Mouse (Mus musculus) MN1 (cell line): ENCODE measurements around the gene Etv1.
A peak's percentile ranks its signal among the peaks of the same experiment; 100 is the strongest.

Experiments used
- DNase-seq: peaks from one replicate; pipeline ENCODE4 v3.0.0-alpha.2; 2016; ENCODE audit warnings: low spot score

Etv1 gene

DNA sequence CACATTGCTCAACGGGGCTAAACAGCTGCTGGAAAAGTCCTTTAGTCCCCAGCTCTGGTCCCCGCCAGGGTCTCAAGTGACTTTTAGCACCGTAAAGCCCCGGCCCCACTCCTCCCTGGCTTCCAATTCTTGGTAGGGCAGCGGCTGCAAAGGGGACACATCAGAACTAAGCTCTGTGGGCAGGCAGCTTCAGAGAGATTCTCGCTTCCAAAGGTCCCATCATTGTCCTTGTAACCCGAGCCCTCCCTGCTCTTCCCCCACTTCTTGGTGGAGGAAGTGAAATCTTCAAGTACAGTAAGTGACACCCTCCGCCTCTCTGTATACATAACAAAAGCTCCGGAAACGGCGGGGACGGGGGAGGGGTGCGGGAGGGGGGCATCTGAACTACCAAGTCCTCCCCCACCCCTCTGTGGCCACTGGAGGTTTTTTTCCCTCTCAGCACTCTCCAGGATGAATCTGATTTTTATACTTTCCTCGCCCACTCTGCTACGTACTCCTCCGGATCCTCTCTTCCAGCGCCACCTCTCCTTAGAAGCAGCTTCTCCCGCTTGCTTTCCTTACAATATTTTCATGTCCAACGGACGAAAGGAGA is at the start of gene Etv1:
Etv1 (plus strand) TSS at position 195 of the 592 bp plus-strand sequence.
- DNase-seq: peak; percentile 62

- DNase-seq: no peak
These were observed 49.5 kb upstream of the Etv1 start for GRCm38 (mm10) chr12:38729661-38730060.

DNA sequence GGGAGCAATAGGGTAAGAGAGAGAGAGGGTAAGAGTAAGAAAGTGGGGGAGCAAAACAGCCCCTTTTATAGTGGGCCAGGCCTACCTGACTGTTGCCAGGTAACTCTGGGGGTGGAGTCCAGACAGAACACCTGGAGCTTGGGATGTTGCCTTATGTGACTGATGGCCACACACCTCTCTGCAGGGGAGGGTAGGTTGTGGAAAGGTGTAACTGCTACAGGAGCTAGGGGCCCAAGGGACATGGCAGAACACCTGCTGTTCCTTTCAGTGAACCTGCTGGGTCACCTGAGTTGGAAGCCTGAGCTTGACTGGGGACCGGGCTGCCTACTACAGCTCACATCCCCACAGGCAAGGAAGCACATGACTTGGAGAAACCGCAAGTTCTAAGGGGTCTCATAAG is 48.4 kb upstream of the Etv1 start:
- no peak for DNase-seq

DNA sequence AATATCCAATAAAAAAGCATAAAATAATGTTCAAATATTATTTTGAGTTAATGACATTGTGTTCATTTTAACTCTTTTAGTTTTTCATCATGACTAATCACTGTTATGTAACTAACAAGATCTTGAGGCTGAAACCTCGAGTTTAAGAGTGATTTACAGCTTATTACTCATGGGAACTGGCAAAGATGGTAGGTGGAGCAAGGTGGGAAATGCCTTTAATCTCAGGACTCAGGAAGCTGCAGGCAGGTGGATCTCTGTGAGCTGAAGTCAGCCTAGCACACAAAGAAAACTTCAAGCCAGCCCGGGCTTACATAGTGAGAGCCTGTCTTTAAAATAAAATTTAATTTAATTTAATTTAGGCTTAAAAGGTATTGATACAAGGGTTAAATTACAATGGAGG is 19.9 kb upstream of the Etv1 start:
- no peak for DNase-seq

DNA sequence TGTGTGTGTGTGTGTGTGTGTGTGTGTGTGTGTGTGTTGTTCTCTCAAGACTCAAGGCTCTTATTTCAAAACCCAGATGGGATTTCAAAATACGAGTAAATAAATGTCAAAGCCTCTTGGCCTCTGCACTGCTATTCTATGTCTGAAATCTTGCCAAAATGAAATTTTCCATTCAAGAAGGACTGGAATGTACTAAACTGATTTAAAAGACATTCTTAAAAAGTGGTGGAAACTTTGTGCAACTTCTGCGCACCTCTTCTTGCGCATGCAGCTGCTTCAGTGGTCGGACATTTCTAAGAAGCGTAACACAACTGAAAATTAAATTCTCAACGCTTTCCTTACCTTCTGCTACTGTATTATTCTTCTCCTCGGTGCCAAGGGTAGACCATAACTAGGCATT is 1.9 kb upstream of the Etv1 start:
- no peak for DNase-seq

DNA sequence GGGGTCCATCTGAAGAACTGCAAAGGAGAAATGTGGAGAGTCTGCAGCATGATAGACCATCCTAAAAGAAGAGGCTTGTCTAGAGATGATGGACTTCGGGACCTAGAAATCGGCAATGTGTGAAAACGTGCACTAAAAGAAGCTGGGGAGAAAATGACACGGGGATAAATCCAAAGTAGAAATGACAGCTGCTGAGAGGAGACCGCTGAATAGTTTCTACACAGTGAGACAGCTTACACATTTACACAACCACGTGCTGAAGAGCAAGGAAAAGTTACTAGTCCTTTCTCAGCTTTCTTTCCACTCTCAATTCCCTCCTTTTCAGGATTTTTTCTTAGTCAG is 1.3 kb upstream of the Etv1 start:
- peak; percentile 36 for DNase-seq

DNA sequence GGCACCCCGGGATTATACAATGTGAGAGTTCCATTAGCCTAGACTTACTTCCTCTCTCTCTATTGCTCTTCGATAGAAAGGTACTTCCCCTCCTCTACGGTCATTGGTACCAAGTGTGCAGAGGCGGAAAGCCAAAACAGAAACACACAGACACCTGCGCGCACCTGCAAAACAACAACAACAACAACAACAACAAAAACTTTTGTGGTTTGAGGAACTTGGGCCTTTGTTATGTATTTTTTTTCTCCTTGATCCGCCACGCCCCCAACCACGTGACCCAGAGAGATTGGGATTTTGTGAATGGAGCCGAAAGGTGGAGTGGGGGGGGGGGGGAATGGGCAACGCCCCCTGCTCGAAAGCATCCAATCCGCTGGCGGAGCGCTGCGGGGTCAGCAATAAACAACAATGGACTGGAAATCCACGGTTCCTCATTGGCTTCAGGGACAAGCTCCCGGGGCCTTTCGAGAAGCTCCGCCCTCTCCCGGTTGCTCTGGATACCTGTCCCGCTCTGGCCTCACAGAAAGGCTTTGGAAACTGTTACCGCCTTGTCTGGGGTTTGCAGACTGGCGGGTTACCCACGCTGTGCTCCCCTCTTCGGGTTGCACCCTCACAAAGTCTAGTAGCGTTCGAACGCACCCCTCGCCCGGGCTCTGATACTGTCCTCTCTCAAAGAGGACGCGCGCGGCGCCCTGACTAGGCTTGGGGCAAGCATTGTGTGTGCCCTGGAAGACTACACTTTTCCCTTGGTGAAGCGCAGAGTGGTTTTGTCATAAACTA is 693 bp upstream of the Etv1 start:
- peak; percentile 96 for DNase-seq

DNA sequence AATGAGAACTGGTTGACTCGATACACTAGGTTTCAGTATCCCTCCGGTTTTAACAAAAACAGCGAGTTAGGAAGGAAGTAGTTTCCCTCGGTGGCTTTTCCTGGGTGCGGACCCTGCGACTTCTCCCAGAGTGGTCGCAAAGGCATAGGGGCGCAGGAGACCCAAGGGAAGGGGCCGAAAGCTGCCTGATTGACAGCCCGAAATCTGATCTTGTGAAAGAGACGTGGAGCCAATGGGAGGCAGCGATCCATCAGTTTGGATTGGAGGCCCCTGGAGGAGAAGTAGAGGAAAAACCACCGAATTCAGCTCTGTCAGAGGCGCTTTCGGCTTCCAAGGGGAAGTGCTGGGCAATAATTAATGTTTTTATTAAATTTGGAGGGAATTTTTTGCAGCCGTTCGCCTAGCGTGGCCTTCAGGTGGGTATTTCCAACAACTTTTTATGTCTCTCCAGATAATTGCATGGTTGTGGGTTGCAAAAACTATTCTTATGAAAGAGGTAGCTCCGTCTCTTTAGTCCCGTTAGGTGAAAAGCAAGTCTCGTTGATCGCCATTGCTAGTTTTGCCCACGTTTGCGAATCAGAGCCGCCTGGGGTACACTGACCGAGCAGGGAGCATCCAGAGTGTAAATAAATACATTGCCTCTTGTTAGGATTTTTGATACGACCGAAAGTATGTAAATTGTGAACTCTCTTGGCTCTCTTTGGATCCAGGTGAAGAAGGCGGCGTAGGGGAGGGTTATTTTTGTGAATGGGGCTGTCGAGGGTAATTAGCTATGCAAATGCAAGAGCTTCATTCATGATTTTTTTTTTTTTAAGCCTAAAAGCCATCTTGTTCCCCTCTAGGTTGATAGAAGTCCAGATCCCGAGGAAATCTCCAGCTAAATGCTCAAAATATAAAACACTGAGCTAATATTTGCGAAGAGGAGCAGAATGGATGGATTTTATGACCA is 1.1 kb downstream of the Etv1 start:
- peak; percentile 85 for DNase-seq

GRCm38 (mm10) chr12:38780955-38781304 is 1.8 kb downstream of the Etv1 start:
- peak; percentile 36 for DNase-seq

DNA sequence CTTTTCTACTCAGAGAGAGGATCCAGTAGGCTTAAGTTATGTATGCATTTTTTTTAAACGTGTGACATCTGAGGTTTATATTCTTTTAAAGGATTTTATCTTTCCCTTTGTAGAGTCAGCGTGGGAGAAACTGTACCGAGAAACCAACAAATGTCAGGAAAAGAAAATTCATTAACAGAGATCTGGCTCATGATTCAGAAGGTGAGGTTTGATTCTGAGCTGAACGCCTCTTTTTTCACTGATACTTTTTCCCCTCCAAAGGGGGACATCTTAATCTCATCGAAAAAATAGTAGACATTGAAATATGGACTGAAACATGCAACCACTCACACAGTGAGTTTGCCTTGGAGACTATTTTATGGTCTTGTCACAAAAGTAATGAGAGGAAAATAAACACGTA is 2.5 kb downstream of the Etv1 start:
- DNase-seq: no peak

GRCm38 (mm10) chr12:38783291-38783690 is 4.1 kb downstream of the Etv1 start:
- DNase-seq: no peak

DNA sequence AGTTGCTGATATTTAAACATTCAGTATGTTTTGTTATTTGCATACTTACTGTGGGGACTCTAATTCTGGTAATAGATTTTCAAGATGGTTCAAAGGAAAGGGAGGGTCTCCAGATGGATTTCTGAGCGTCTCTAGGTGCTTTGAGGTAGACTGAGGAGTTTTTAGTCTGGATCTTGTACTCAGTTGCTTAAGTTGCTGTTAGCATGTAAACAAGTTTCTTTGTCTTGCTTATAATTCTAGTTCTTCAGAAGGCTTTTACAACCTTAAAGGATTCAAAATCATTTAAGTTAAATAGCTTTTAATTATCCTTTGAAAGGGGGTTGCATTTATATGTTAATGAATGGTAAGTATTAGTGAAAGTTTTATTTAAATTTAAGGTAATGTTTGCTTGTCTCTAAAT is 5.0 kb downstream of the Etv1 start:
- DNase-seq: no peak

- no peak for DNase-seq
These were observed 7.4 kb downstream of the Etv1 start for GRCm38 (mm10) chr12:38786571-38786970.

GRCm38 (mm10) chr12:38787704-38788103 is 8.5 kb downstream of the Etv1 start:
- DNase-seq: no peak

DNA sequence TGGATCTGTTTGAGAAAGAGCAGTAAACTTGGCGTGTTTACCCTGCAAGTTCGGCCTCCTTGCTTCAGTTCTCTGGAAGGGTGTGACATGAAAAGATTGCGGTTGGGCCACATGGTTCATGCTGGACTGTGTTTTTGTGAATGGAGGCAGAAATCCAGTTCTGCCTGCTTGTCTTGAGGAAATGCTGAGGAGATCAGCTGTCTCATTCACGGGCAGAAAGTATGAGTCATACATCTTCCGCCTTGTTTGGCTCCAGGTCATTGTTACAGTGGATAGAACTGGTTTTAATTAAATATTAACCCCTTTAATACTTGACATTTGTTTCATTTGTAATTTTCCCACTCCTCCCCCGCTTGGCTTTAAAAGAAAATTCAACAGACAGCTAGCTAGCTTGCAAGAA is 9.4 kb downstream of the Etv1 start:
- DNase-seq: peak; percentile 79

DNA sequence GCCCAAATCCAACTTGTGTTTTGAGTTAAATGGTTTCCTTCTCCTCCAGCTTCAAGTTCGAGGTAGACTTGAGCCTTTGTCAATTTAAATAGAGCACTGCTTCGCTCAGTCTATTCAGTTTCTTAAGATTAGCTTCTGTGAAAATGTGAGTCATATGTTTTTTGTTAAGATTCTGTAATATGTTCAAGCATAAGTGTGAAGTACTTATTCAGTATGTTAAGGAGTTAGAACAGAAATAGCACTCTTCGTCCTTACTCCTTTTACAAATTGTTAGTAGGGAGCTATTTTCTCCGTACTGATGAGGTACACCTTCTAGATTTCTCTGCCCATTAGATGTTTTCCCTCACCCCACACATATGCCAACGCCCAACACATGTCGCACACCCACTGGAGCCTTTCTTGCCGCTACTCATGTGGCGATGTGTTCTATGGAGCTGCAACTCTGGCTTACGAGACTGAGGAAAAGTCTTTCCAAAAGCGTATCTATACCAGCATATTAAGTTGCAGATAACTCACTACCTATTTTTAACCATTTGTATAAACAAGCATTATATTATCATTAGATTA is 10.7 kb downstream of the Etv1 start:
- no peak for DNase-seq

DNA sequence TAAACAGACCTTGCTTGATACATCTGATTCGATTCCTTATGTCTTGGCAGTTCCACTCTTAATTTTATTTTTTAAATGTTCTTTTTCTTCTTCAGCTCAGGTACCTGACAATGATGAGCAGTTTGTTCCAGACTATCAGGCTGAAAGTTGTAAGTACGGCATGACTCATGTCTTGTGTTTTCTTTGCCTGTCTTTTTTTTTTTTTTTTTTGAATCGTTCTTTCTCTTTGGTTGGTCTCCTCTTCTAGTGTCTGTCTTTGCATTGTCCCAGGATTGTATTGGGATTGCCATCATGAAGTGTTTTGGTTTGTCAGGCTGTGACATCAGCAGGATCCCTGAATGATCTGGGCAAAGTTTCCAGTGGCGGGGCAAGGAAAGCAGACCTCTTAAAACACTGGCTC is 13.9 kb downstream of the Etv1 start:
- DNase-seq: peak; percentile 18

DNA sequence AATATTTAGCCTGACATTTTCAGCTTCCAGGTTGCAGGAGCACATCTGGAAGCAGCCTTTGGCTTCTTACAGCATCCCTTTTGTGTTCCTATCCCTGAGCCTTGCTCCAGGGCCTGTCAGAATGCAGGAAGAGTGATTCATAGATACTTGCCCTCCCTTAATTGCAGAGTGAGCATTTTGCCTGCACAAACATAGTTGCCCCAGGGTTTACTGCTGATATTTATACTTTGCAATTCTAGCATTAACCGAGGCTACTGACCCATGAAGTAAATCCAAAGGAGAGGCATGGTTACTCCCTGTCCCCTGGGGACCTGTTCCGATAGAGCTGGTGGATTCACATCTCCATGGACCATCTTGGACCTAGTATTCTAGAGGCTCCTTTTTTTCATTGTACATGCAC is 14.5 kb downstream of the Etv1 start:
- DNase-seq: peak; percentile 35

GRCm38 (mm10) chr12:38807031-38807430 is 27.9 kb downstream of the Etv1 start:
- no peak for DNase-seq

DNA sequence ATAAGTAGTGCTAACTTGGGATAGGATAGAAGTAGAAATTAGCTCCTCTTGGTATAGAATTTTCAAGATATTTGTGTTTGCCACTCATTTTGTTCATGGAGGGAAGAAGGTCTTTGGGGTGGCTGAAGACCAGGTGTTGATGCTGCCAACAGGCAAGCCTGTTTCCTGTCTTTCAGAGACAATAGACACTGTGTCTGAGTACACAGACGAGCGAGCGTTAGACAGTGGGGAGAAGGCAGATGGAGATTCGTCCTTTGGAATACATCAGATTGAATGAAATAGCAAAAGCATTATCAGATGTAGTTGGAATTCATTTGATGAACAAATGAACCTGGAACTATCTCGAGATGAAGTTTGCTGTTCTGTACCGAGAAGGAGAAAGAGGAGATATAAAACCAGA is 33.2 kb downstream of the Etv1 start:
- DNase-seq: no peak

DNA sequence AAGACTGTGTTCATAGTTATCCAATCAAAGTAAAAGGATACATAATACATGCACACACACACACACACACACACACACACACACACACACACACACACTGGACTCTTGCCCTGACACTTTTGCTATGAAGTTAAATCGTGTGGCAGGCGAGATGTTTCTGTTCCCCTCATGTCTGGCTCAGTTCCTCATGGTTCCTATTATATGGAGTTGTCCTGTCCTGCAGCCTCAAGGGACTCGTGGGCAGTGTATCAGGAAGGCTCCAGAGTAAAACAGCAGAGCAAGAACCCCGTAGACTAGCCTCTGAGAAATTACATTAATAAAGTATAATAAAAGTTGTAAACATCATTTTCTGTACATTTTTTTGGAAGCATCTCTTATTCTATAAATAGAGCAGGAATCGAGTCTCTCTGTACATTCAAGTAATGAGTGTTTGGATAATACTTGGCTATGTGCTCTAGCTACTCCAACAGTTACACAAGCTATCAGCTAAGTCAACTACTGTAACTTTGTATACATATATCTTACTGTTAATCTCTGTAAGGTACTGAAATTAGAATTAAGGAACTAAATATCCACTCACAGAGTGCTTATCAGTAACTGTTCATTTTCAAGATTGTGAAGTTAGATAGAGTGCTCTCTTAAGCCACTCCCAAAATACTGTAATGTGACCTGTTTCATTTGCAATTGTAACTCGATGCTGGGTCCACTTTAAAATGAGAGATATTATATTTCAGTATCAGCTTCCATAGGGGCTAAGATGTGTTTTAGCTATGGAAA is 35.0 kb downstream of the Etv1 start:
- DNase-seq: no peak

GRCm38 (mm10) chr12:38816235-38816634 is 37.1 kb downstream of the Etv1 start:
- no peak for DNase-seq
